Mouse (Mus musculus) neural tube, embryonic 15.5 days (tissue): Measurements from ENCODE around the gene Cdyl. TPM values are rescaled to one million over a fixed set of nuclear protein-coding genes. Genes with fewer than 3 reads are reported as not detected.

Experiments used
- ATAC-seq: fragments of 200-750 bp; cut with Nextera tagmentation; 2 replicates; pipeline ENCODE4 v1.8.0; 2017; ENCODE audit warnings: mild to moderate bottlenecking, moderate TSS enrichment, moderate library complexity; ENCODE audit not compliant: low FRiP score
- H3K27ac ChIP-seq: fragments of 300-500 bp; sonication (generic); replicated peaks from 2 replicates; pipeline ENCODE4 v1.5.1; 2015; ENCODE audit warnings: mild to moderate bottlenecking, inconsistent platforms
- H3K27me3 ChIP-seq: fragments of 300-500 bp; sonication (generic); replicated peaks from 2 replicates; pipeline ENCODE4 v1.6.1; 2015; ENCODE audit warnings: inconsistent platforms
- H3K36me3 ChIP-seq: fragments of 300-500 bp; sonication (generic); 2 replicates; pipeline ENCODE4 v1.6.1; 2015; ENCODE audit warnings: inconsistent platforms
- H3K4me1 ChIP-seq: fragments of 300-500 bp; sonication (generic); 2 replicates; pipeline ENCODE4 v1.6.1; 2015; ENCODE audit warnings: inconsistent platforms
- H3K4me2 ChIP-seq: fragments of 300-500 bp; sonication (generic); 2 replicates; pipeline ENCODE4 v1.6.1; 2015; ENCODE audit warnings: inconsistent platforms, mild to moderate bottlenecking, moderate library complexity
- H3K4me3 ChIP-seq: fragments of 300-500 bp; sonication (generic); replicated peaks from 2 replicates; pipeline ENCODE4 v1.5.1; 2015; ENCODE audit warnings: mild to moderate bottlenecking, inconsistent platforms
- H3K9ac ChIP-seq: fragments of 300-500 bp; sonication (generic); replicated peaks from 2 replicates; pipeline ENCODE4 v1.6.1; 2015; ENCODE audit warnings: mild to moderate bottlenecking, inconsistent platforms
- H3K9me3 ChIP-seq: fragments of 300-500 bp; sonication (generic); replicated peaks from 2 replicates; pipeline ENCODE4 v1.6.1; 2016; ENCODE audit warnings: inconsistent platforms
- WGBS: fragments of 180-500 bp; shearing (Covaris S2); methylation state at CpG from one replicate; pipeline ENCODE4 v1.1.7; 2015; ENCODE audit warnings: mixed read lengths; 5-methylcytosine and 5-hydroxymethylcytosine counted together
- polyA plus RNA-seq: library from polyadenylated mRNA; unstranded; fragments of >200 nt; fragmentation: Nextera tagmentation; extraction: Ambion mirVana; gene quantifications from 2 replicates; pipeline ENCODE4 v1.2.1, GENCODE M21; 2015

Cdyl gene
- polyA plus RNA-seq, 1 experiment from 2014 or later = 5.3 TPM

DNA sequence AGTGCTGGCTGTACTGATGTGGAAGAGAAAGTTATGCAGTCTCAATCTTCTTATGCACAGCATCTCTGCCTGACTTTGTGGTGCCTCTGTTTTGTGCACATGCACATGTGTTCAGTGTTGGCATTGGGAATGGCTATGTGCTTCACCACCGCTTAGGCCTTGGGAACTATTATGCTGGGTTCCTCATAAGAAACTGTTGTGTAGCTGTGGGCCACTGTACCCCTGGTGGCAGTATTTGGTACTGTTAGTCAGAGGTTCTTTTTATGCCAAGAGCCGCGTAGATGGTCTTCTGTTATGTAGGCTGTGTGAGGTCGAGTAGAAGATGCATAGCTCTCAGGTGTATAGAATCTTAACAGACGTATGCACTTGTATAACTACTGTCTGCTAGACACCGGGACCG is 147.4 kb downstream of the Cdyl start:
- Histone ChIP-seq H3K9me3 (no peaks in the 10 kb centered on the region), H3K36me3 (no peaks in the 10 kb centered on the region), H3K4me2 (no peak overlapping the region), H3K4me3 (no peak overlapping the region), H3K9ac (no peak overlapping the region), H3K27me3 (no peaks in the 10 kb centered on the region), H3K27ac (no peak overlapping the region), H3K4me1 (peaks cover 13% of the 10 kb centered on the region)
- WGBS = 95% methylated on average over 7 of the region's 7 CpGs
- ATAC-seq = no peak

DNA sequence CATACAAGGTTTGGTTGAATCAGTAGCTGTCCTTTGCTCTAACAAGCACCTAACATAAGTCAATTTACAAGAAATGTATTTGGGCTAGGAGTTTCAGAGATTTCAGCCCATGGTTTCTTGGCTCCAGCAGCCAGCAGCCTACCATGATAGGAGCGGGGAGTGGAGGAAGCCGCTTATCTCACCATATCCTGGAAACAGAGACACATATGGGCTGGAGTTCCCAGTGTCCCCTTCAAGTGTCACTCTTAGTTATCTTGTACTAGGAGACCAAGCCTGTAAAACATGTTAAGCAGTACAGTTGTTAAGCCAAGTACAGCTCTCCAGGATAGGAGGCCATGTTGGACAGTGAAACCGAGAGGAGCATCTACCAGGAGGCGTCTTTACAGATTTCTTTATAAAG is 147.9 kb downstream of the Cdyl start:
- no peak overlapping the region for H3K9ac ChIP-seq
- 97% methylated on average over 4 of the region's 4 CpGs for WGBS
- H3K4me2 ChIP-seq = no peak overlapping the region
- H3K9me3 ChIP-seq = no peaks in the 10 kb centered on the region
- H3K27me3 ChIP-seq = no peaks in the 10 kb centered on the region
- H3K36me3 ChIP-seq = no peaks in the 10 kb centered on the region
- no peak overlapping the region for H3K4me3 ChIP-seq
- peaks cover 13% of the 10 kb centered on the region for H3K4me1 ChIP-seq
- ATAC-seq = no peak
- no peak overlapping the region for H3K27ac ChIP-seq

DNA sequence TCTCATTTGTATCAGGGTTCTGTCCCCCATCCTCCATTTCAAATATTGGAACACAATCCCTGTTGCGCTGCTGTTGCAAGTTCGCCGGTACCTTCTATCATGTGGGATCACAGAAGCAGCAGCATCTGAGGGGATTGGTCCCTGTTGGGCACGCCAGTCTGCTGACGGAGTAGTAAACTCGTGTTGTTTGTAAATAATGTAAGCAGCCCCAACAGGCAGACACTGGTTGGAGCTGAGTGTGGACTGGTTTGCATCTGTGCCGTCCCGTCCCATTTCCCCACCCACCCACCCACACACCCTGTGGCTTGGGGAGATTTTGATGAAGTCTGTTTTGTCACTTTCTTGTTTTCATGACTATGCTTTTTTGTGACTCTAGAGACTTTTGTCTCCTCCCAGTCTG is 148.3 kb downstream of the Cdyl start:
- Histone ChIP-seq H3K4me3 (no peak overlapping the region), H3K27ac (no peak overlapping the region), H3K4me1 (peaks cover 13% of the 10 kb centered on the region), H3K36me3 (no peaks in the 10 kb centered on the region), H3K9ac (no peak overlapping the region), H3K4me2 (no peak overlapping the region), H3K27me3 (no peaks in the 10 kb centered on the region), H3K9me3 (no peaks in the 10 kb centered on the region)
- WGBS = 88% methylated on average over 8 of the region's 8 CpGs
- ATAC-seq = no peak

DNA sequence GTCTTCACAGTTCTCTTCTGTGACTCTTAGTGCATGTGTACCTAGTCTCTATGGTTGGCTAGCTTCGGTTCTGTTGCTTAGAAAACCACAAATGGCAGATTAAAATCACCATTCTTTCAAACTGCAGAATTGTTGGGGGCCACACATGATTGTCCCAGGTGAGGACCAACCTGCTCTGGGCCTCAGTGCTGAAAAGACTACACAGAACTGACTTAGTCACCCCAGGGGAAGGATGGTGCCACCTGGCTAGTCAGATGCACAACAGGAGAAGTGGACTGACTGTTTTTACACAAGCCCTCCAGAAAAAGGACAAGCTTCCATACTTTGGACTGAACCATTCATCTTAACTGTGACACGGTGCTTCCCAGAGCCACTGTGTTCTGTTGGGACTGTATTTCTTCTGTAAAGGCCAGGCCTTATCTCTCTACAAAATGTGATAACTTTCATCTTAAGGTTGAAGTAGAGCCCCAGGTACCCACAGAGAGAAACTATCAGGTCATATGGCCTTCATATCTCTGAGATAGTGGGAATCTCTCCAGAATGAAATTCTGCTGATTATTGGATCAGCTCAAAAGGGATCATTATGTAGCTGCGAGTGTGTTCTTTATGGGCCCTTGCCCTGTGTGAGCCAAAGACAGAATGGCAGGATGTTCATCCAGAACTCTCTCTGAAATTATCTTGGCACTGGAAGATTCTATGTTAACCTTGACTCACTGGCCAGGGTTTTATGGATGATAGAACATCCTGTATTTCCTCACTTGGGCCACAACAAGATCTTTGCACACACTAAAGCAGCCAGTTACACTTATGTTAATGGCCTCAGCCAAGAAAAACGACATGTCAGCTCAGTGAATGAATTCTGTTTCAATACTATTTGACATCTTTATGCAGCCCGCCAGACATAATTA is 149.9 kb downstream of the Cdyl start:
- no peaks in the 10 kb centered on the region for H3K27me3 ChIP-seq
- H3K9ac ChIP-seq = no peak overlapping the region
- H3K9me3 ChIP-seq = no peaks in the 10 kb centered on the region
- H3K27ac ChIP-seq = no peak overlapping the region
- H3K4me3 ChIP-seq = no peak overlapping the region
- no peaks in the 10 kb centered on the region for H3K36me3 ChIP-seq
- WGBS = 62% methylated on average over 5 of the region's 5 CpGs
- no peak overlapping the region for H3K4me2 ChIP-seq
- peaks cover 13% of the 10 kb centered on the region for H3K4me1 ChIP-seq
- ATAC-seq = no peak

DNA sequence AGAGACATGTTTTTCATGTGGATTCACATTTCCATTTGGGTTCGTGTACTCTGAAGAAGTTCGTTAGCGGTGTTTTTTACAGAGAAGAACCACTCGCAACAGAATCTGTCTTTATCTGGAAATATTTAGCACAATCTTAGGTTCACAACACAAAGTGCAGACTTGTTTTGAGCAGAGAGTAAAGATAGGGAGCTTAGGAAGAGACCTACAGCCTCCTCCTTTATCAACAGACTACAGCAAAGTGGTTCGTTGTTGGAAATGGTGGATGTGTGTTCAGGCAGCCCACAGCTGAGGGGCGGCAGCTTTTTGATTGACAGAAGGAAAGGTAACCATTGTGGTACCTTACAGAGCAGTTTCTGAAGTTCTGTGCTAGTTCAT is 150.5 kb downstream of the Cdyl start:
- no peak for ATAC-seq
- WGBS = 64% methylated on average over 6 of the region's 6 CpGs
- Histone ChIP-seq H3K36me3 (no peaks in the 10 kb centered on the region), H3K27me3 (no peaks in the 10 kb centered on the region), H3K27ac (no peak overlapping the region), H3K9ac (no peak overlapping the region), H3K4me3 (no peak overlapping the region), H3K4me2 (no peak overlapping the region), H3K9me3 (no peaks in the 10 kb centered on the region), H3K4me1 (peaks cover 13% of the 10 kb centered on the region)

DNA sequence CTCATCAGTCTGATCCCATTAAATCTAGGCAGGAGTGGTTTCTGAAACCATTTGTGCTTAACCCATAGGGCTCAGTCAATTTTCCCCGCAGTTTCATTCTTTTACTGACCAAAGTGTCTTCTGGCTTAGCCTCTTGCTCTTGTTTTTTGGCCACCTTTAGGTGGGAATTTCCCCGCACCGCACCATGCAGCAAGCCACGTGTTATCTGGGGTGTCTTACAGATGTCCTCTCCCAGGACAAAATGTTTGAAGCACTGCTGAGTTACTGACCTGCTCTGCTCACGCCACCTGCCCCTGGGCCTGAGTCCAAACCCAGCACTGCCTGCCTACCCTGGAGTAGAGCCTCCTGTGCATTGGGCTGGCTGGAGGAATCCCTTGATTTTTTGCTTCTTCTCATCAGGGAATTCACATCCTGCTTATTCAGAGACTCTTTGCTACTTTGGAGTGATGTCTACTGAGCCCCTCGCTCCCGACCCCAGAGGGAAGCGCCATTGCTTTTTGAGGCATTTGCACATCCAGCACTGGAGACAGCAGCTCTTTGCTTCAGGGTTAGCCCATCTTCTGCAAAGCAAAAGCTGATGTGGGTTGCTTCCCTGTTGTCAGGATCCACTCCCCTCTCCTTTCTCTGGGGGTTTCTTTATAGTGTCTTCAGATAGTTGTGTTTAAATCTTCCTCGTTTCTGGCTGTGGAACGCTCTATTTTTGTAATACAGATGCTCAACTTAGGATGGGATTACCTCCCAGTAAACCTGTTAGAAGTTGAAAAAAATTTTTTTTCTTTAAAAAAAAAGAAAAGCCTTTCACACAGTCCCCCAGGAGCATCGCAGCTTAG is 151.9 kb downstream of the Cdyl start:
- no peak for ATAC-seq
- WGBS = 68% methylated on average over 11 of the region's 11 CpGs

DNA sequence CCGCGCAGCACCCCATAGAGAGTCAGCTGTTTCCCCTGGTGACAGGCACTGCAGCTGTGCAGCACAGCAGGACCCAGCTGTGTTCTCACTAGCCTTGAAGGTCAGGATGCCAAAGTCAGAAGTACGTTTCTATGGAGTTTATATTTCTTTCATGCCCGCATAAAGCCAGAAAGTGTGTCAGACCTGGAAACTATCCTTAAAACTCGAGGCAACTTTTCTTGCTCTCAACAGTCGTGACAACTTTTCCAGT is 152.5 kb downstream of the Cdyl start:
- H3K27me3 ChIP-seq = no peaks in the 10 kb centered on the region
- H3K4me3 ChIP-seq = no peak overlapping the region

More for the DNA sequence above, 151.9 kb downstream of the Cdyl start:
- Histone ChIP-seq H3K9ac (no peak overlapping the region), H3K4me3 (no peak overlapping the region), H3K27ac (no peak overlapping the region), H3K4me2 (no peak overlapping the region), H3K4me1 (peaks cover 13% of the 10 kb centered on the region), H3K9me3 (no peaks in the 10 kb centered on the region), H3K36me3 (no peaks in the 10 kb centered on the region; the same call in 1 of the 2 replicates), H3K27me3 (no peaks in the 10 kb centered on the region)

DNA sequence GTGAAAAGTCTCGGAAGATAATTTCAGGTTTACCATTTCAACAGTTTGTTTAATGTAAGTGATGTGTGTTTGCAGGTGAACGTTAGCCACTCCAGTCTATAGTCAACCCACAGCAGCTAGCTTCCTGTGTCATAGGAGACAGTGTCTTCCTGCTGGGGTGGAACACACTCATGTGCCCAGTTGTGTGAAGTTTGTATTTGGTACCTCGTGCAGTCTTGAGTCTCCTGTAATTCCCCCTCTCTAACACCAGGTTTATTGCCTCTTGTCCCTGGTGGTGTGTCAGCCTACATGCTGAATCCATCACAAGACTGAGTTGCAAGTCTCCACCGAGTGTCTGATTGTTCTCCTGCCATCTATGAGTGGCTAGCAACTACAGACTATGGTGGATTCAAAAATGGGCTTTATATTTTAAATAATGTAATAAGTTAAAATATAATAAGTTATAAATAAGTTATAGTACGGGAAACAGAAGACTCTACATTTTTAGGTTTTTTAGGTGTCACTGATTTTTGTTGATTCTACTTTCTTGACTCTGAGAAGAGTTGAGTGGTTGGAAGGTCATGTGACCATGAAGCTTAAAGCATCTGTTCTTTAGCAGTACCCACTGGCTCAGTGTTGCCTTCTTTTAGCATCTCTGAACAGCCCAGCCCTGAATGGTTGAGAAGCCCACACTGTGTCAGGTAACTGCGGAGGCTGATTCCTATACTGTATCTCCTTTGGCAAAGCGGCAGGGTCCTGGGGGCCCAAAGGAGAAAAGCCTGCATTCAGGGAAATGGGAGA is 153.9 kb downstream of the Cdyl start:
- Histone ChIP-seq H3K27me3 (no peaks in the 10 kb centered on the region), H3K9ac (no peak overlapping the region), H3K4me1 (peaks cover 13% of the 10 kb centered on the region), H3K36me3 (no peaks in the 10 kb centered on the region; the same call in 1 of the 2 replicates), H3K27ac (no peak overlapping the region), H3K4me2 (no peak overlapping the region), H3K9me3 (no peaks in the 10 kb centered on the region), H3K4me3 (no peak overlapping the region)
- ATAC-seq = no peak
- WGBS = 82% methylated on average over 7 of the region's 7 CpGs

More for the DNA sequence above, 152.5 kb downstream of the Cdyl start:
- peaks cover 13% of the 10 kb centered on the region for H3K4me1 ChIP-seq
- no peaks in the 10 kb centered on the region; the same call in 1 of the 2 replicates for H3K36me3 ChIP-seq
- no peak overlapping the region for H3K27ac ChIP-seq
- H3K4me2 ChIP-seq = no peak overlapping the region
- 51% methylated on average over 6 of the region's 6 CpGs for WGBS
- H3K9me3 ChIP-seq = no peaks in the 10 kb centered on the region
- no peak overlapping the region for H3K9ac ChIP-seq
- ATAC-seq = no peak

DNA sequence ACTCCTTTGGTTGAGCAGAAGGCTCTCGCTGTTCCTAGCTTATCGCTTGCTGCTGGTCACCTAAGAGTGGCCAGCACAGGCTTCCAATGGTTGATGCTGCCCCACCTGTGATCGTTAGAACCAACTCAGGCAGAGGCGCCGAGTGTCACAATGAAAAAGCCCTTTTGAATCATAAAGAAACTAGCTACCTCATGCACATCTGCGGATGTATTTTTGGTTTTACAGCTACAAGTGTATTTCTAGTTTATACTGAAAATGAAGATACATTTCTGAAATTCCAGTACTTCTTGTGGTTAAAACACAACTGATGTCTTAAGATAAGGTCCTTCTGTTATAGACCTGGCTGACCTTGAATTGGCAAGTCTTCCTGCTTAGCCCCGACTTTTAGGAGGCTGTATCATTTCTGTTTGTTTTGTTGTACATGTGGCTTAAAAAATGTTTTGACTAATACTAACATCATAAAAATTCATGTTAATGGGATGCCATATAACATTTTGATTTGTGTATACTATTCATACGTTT is 155.6 kb downstream of the Cdyl start:
- H3K27me3 ChIP-seq = no peaks in the 10 kb centered on the region
- no peaks in the 10 kb centered on the region for H3K9me3 ChIP-seq
- 91% methylated on average over 8 of the region's 8 CpGs for WGBS
- H3K27ac ChIP-seq = no peak overlapping the region
- no peak overlapping the region for H3K4me3 ChIP-seq
- no peak overlapping the region for H3K9ac ChIP-seq
- no peaks in the 10 kb centered on the region; the same call in 1 of the 2 replicates for H3K36me3 ChIP-seq
- H3K4me1 ChIP-seq = peaks cover 7% of the 10 kb centered on the region
- ATAC-seq = no peak
- H3K4me2 ChIP-seq = no peak overlapping the region

DNA sequence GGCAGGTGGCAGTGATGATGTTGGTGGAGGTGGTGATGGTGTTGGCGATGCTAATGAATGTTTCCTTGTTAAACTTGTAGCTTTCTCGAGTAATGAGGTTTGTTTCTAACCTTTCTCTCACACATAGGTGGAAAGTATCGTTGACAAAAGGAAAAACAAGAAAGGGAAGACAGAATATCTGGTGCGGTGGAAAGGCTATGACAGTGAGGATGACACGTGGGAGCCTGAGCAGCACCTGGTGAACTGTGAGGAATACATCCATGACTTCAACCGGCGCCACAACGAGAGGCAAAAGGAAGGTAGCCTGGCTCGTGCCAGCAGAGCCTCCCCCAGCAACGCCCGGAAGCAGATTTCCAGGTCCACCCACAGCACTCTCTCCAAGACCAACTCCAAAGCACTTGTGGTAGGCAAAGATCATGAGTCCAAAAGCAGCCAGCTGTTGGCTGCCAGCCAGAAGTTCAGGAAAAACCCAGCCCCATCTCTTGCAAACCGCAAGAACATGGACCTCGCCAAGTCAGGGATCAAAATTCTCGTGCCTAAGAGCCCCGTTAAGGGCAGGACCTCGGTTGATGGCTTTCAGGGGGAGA is 156.2 kb downstream of the Cdyl start:
- ATAC-seq = no peak
- Histone ChIP-seq H3K9me3 (no peaks in the 10 kb centered on the region), H3K4me2 (no peak overlapping the region), H3K4me3 (no peak overlapping the region), H3K27me3 (no peaks in the 10 kb centered on the region), H3K4me1 (peaks cover 7% of the 10 kb centered on the region), H3K36me3 (no peaks in the 10 kb centered on the region; the same call in 1 of the 2 replicates), H3K9ac (no peak overlapping the region), H3K27ac (no peak overlapping the region)
- 94% methylated on average over 16 of the region's 16 CpGs for WGBS

DNA sequence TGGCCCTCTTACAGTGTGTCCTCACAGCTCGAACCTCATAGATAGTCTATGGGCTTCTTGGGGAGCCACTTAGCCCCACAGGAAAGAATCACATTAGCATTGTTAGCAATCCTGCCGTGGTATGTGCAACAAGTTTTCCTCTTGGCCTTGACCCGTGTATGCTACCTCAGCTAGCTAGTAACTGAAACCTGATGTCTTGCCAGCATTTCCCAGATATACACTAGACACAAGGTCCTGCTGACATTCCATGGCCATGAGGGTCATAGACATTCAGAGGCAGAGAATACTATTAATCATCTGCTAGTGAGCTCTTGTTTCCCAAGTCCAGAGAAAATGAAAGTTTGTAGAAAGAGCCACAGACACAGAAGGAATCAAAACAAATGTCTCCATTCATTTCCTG is 158.0 kb downstream of the Cdyl start:
- H3K4me1 ChIP-seq = peaks cover 4% of the 10 kb centered on the region; the same call in 1 of the 2 replicates
- H3K27me3 ChIP-seq = no peaks in the 10 kb centered on the region
- no peak overlapping the region for H3K4me3 ChIP-seq
- 94% methylated on average over 3 of the region's 3 CpGs for WGBS
- H3K36me3 ChIP-seq = no peaks in the 10 kb centered on the region; the same call in 1 of the 2 replicates
- no peak for ATAC-seq
- H3K4me2 ChIP-seq = no peak overlapping the region
- no peaks in the 10 kb centered on the region for H3K9me3 ChIP-seq
- no peak overlapping the region for H3K9ac ChIP-seq
- no peak overlapping the region for H3K27ac ChIP-seq
